Mouse (Mus musculus) kidney, embryonic 15.5 days (tissue): ENCODE data around the gene Srgap2. TPM values are rescaled to one million over a fixed set of nuclear protein-coding genes. Genes with fewer than 3 reads are reported as not detected.

Source experiments
- ATAC-seq: fragments of 200-750 bp; cut with Nextera tagmentation; replicated peaks from 2 replicates; pipeline ENCODE4 v1.8.0; 2017; ENCODE audit warnings: moderate TSS enrichment; ENCODE audit not compliant: low FRiP score
- H3K27ac ChIP-seq: fragments of 300-500 bp; sonication (generic); 2 replicates; pipeline ENCODE4 v1.5.1; 2015; ENCODE audit warnings: mild to moderate bottlenecking, inconsistent platforms
- H3K27me3 ChIP-seq: fragments of 300-500 bp; sonication (generic); 2 replicates; pipeline ENCODE4 v1.6.1; 2015; ENCODE audit warnings: inconsistent platforms
- H3K36me3 ChIP-seq: fragments of 300-500 bp; sonication (generic); 2 replicates; pipeline ENCODE4 v1.6.1; 2015; ENCODE audit warnings: inconsistent platforms
- H3K4me1 ChIP-seq: fragments of 300-500 bp; sonication (generic); 2 replicates; pipeline ENCODE4 v1.6.1; 2015; ENCODE audit warnings: inconsistent platforms
- H3K4me2 ChIP-seq: fragments of 300-500 bp; sonication (generic); 2 replicates; pipeline ENCODE4 v1.6.1; 2015; ENCODE audit warnings: moderate library complexity, mild to moderate bottlenecking, inconsistent platforms
- H3K4me3 ChIP-seq: fragments of 300-500 bp; sonication (generic); replicated peaks from 2 replicates; pipeline ENCODE4 v1.5.1; 2015; ENCODE audit warnings: mild to moderate bottlenecking, inconsistent platforms
- H3K9ac ChIP-seq: fragments of 300-500 bp; sonication (generic); 2 replicates; pipeline ENCODE4 v1.6.1; 2015; ENCODE audit warnings: mild to moderate bottlenecking, inconsistent platforms
- H3K9me3 ChIP-seq: fragments of 300-500 bp; sonication (generic); replicated peaks from 2 replicates; pipeline ENCODE4 v1.6.1; 2016; ENCODE audit warnings: inconsistent platforms
- WGBS: fragments of 180-500 bp; shearing (Covaris S2); methylation state at CpG from one replicate; pipeline ENCODE4 v1.1.7; 2015; ENCODE audit warnings: mixed read lengths; 5-methylcytosine and 5-hydroxymethylcytosine counted together
- polyA plus RNA-seq: library from polyadenylated mRNA; unstranded; fragments of >200 nt; fragmentation: Nextera tagmentation; extraction: Ambion mirVana; gene quantifications from 2 replicates; pipeline ENCODE4 v1.2.1, GENCODE M21; 2015

Gene Srgap2
- polyA plus RNA-seq, 1 experiment from 2014 or later = 14.4 TPM

GRCm38 (mm10) chr1:131489312-131489711, 37.8 kb downstream of the Srgap2 start:
- no peaks in the 10 kb centered on the region for H3K36me3 ChIP-seq
- WGBS = 82% methylated on average over 3 of the region's 3 CpGs
- no peak for ATAC-seq

DNA sequence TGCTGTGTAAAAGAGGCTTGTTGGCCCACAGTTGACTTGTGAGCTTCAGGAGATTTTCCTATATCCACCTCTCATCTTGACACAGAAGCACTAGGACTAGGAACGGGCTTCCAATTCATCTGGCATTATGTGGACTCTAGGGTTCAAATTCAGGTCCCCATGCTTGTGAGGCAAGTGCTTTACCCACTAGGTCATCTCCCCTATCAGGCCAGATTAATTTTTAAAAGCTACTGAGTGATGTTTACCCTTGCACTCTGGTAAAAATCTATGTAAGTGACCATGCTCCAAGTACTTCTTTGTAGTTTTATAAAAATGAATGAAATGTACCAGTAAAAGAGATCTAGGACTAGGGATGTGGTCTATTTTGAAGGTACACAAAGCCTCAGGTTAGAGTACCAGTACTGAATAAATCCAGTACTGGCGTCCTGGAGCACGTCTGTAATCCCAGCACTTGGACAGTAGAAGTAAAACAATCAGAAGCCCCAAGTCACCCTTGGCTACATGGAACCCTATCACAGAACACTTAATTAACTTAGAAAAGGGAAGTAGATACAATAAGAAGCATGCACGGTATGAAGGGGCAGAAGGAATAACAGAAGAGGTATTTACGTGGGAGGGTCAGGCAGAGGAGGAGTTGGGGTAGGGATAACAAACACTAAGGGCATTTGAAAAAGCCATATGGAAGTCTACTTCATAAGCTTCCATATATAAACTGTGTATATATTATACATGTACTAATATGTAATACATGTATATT, 40.9 kb downstream of the Srgap2 start:
- Histone ChIP-seq H3K9me3 (no peaks in the 10 kb centered on the region), H3K9ac (no peak overlapping the region), H3K4me2 (no peak overlapping the region), H3K27ac (no peak overlapping the region), H3K27me3 (no peaks in the 10 kb centered on the region), H3K4me3 (no peak overlapping the region), H3K4me1 (peaks cover 19% of the 10 kb centered on the region), H3K36me3 (no peaks in the 10 kb centered on the region)
- WGBS = 48% methylated on average over 5 of the region's 5 CpGs
- no peak for ATAC-seq

More at GRCm38 (mm10) chr1:131489312-131489711, 37.8 kb downstream of the Srgap2 start:
- H3K27ac ChIP-seq = no peak overlapping the region
- peaks cover 28% of the 10 kb centered on the region for H3K4me1 ChIP-seq
- no peaks in the 10 kb centered on the region for H3K9me3 ChIP-seq
- no peak overlapping the region for H3K4me3 ChIP-seq
- no peak overlapping the region for H3K9ac ChIP-seq
- no peak overlapping the region for H3K4me2 ChIP-seq
- H3K27me3 ChIP-seq = no peaks in the 10 kb centered on the region

DNA sequence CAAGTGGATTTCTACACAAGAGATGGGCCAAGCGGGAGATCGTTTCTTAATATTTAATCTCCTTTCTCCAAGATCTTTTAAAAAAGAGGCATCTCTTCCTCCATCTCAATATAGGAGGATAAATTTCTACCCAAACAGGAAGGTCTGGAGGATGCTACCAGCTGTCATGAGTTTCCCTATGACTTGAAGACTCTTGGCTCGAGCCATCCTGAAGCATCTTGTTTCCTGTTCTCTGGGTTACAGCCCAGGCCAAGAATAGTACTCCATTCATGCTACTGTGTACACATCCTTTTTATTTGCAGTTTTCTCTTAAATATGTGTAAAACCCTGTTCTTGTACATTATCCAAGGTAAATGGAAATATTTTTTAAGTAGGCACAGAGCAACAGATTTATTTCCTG, 44.9 kb downstream of the Srgap2 start:
- Histone ChIP-seq H3K4me3 (no peak overlapping the region), H3K27ac (no peak overlapping the region), H3K27me3 (no peaks in the 10 kb centered on the region), H3K4me2 (no peak overlapping the region), H3K9ac (no peak overlapping the region), H3K36me3 (peaks cover 7% of the 10 kb centered on the region; the same call in 1 of the 2 replicates), H3K9me3 (peaks cover 4% of the 10 kb centered on the region; the same call in 1 of the 2 replicates), H3K4me1 (peaks cover 12% of the 10 kb centered on the region)
- no peak for ATAC-seq
- 81% methylated on average over 3 of the region's 3 CpGs for WGBS

- no peak overlapping the region for H3K27ac ChIP-seq
- peaks cover 7% of the 10 kb centered on the region; the same call in 1 of the 2 replicates for H3K36me3 ChIP-seq
- no peaks in the 10 kb centered on the region for H3K27me3 ChIP-seq
- H3K4me3 ChIP-seq = no peak overlapping the region
- no peak overlapping the region for H3K9ac ChIP-seq
- no peak overlapping the region for H3K4me2 ChIP-seq
- H3K4me1 ChIP-seq = peaks cover 6% of the 10 kb centered on the region
- H3K9me3 ChIP-seq = peaks cover 4% of the 10 kb centered on the region; the same call in 1 of the 2 replicates
- no peak for ATAC-seq
Observed at GRCm38 (mm10) chr1:131481391-131481790, 45.8 kb downstream of the Srgap2 start.

DNA sequence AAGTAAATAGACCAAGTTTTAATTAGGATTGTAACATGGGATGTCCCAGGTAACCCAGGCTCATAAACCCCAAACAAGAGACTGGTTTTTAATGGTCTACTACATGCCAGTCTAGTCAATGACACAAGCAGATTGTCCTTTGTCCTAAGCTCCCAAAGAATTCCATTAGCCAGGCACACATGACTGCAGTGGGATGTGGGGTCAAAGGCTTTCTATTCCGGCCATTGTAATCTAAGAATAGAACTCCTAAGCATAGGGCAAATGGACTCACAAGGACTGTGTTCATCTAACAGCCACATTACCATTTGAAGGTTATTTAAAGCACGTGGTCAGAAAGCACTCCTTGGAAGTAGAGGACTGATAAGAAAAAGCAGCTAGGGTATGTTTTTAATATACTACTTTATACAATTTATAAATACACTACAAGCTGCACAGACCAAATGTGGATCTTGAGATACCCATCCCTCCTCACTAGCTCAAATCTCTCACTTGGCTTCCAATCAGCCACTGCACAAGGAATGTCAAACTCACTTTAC, 48.3 kb downstream of the Srgap2 start:
- peaks cover 7% of the 10 kb centered on the region; the same call in 1 of the 2 replicates for H3K36me3 ChIP-seq
- no peaks in the 10 kb centered on the region for H3K27me3 ChIP-seq
- H3K9ac ChIP-seq = no peak overlapping the region
- H3K4me1 ChIP-seq = no peaks in the 10 kb centered on the region
- WGBS = 69% methylated on average over 2 of the region's 2 CpGs
- no peak overlapping the region for H3K27ac ChIP-seq
- no peak overlapping the region for H3K4me2 ChIP-seq
- ATAC-seq = no peak
- no peak overlapping the region for H3K4me3 ChIP-seq
- H3K9me3 ChIP-seq = peaks cover 4% of the 10 kb centered on the region; the same call in 1 of the 2 replicates

DNA sequence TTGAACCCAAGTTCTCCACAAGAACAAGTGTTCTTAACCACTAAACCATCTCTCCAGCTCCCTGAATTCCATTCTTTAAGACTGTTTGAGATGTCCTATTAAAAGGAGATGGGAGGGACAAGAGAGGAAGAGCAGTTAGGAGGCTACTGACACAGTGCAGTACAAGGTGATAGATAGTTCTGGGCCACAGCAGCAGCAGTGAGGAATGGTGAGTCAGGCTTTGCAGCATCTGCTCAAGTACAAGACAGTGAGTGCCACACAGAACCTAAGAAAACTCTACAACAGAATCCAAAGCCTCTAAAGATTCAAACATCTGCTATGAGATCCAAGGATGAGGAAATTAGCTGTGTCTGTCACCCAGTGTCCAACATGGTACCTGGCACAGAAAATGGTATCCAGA, 51.8 kb downstream of the Srgap2 start:
- no peak overlapping the region for H3K4me2 ChIP-seq
- H3K4me1 ChIP-seq = no peaks in the 10 kb centered on the region
- H3K27ac ChIP-seq = no peak overlapping the region
- H3K27me3 ChIP-seq = no peaks in the 10 kb centered on the region
- no peak overlapping the region for H3K9ac ChIP-seq
- no peak overlapping the region for H3K4me3 ChIP-seq
- ATAC-seq = no peak
- peaks cover 5% of the 10 kb centered on the region; the same call in 1 of the 2 replicates for H3K36me3 ChIP-seq
- peaks cover 4% of the 10 kb centered on the region; the same call in 1 of the 2 replicates for H3K9me3 ChIP-seq

DNA sequence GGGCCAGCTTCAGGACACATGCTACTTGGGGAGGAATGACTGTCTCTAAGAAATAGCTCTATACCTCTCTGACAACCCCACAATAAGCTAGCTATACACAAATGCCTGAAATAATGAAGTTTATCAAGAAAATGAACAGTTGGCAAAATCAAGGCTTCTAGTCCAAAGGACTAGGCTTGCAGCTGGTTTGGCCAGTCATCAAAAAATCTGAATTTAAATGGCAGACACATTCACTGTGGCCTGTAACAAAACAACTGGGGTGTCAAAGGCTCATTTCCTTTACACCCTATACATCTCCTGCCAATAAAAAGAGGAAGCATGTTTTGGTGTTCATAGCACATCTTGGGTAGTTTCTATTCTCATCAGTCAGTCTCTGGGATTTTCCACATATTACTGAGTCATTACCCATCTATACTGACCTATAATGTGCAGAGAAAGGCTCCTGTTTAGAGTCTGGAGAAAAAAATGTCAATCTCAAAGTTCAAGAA, 53.5 kb downstream of the Srgap2 start:
- no peak for ATAC-seq
- no peak overlapping the region for H3K4me2 ChIP-seq

DNA sequence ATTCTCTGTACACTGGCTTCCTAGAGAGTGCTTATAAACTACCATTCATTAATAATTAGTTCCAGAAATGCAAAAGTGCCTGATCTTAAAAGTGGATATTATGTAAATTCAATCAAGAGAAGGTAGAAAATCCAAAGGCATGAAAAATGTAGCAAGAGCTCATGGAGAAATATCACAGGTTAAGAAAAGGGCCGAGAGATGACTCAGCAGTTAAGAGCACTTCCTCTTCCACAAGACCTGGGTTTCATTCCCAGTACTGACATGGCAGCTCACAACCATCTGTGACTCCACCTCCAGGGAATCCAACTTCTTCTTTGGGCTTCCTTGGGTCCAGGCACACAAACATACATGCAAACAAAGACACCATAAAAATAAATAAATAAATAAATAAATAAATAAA, 56.6 kb downstream of the Srgap2 start:
- Histone ChIP-seq H3K9ac (no peak overlapping the region), H3K27ac (no peak overlapping the region), H3K4me1 (no peaks in the 10 kb centered on the region), H3K9me3 (no peaks in the 10 kb centered on the region), H3K4me3 (no peak overlapping the region), H3K36me3 (no peaks in the 10 kb centered on the region), H3K4me2 (no peak overlapping the region), H3K27me3 (no peaks in the 10 kb centered on the region)
- WGBS = 93% methylated on average over 1 of the region's 1 CpGs
- no peak for ATAC-seq

More for the DNA sequence above, 53.5 kb downstream of the Srgap2 start:
- no peak overlapping the region for H3K9ac ChIP-seq
- H3K27me3 ChIP-seq = no peaks in the 10 kb centered on the region
- no peaks in the 10 kb centered on the region for H3K4me1 ChIP-seq
- no peaks in the 10 kb centered on the region for H3K9me3 ChIP-seq
- no peak overlapping the region for H3K27ac ChIP-seq
- no peaks in the 10 kb centered on the region for H3K36me3 ChIP-seq
- no peak overlapping the region for H3K4me3 ChIP-seq

- WGBS = 81% methylated on average over 4 of the region's 4 CpGs
Observed at GRCm38 (mm10) chr1:131465855-131466254, 61.3 kb downstream of the Srgap2 start.

GRCm38 (mm10) chr1:131463953-131464627, 63.1 kb downstream of the Srgap2 start:
- ATAC-seq = no peak
- Histone ChIP-seq H3K9me3 (no peaks in the 10 kb centered on the region), H3K4me3 (no peak overlapping the region), H3K9ac (no peak overlapping the region), H3K27ac (no peak overlapping the region), H3K4me2 (no peak overlapping the region), H3K36me3 (no peaks in the 10 kb centered on the region), H3K4me1 (no peaks in the 10 kb centered on the region), H3K27me3 (no peaks in the 10 kb centered on the region)
- WGBS = 92% methylated on average over 6 of the region's 6 CpGs

More at GRCm38 (mm10) chr1:131465855-131466254, 61.3 kb downstream of the Srgap2 start:
- Histone ChIP-seq H3K4me2 (no peak overlapping the region), H3K27me3 (no peaks in the 10 kb centered on the region), H3K27ac (no peak overlapping the region), H3K9ac (no peak overlapping the region), H3K4me3 (no peak overlapping the region), H3K36me3 (no peaks in the 10 kb centered on the region), H3K9me3 (no peaks in the 10 kb centered on the region), H3K4me1 (no peaks in the 10 kb centered on the region)
- no peak for ATAC-seq

- Histone ChIP-seq H3K9me3 (no peaks in the 10 kb centered on the region), H3K27ac (no peak overlapping the region), H3K4me2 (no peak overlapping the region), H3K4me3 (no peak overlapping the region), H3K36me3 (no peaks in the 10 kb centered on the region), H3K27me3 (no peaks in the 10 kb centered on the region), H3K9ac (no peak overlapping the region), H3K4me1 (no peaks in the 10 kb centered on the region)
- ATAC-seq = no peak
- WGBS = 32% methylated on average over 1 of the region's 1 CpGs
Observed at GRCm38 (mm10) chr1:131462541-131463067, 64.5 kb downstream of the Srgap2 start.
